Mouse (Mus musculus) neutrophil, adult 65 days (primary cell): ENCODE results near the gene Olfr1446. TPM values are rescaled to one million over a fixed set of nuclear protein-coding genes. Genes with fewer than 3 reads are reported as not detected.

Experiments
- total RNA-seq: library from RNA; stranded (reverse); gene quantifications from 2 replicates; pipeline ENCODE4 v1.2.4, GENCODE M21; 2023

Gene Olfr1446
- not detected in 2 replicates for total RNA-seq

DNA sequence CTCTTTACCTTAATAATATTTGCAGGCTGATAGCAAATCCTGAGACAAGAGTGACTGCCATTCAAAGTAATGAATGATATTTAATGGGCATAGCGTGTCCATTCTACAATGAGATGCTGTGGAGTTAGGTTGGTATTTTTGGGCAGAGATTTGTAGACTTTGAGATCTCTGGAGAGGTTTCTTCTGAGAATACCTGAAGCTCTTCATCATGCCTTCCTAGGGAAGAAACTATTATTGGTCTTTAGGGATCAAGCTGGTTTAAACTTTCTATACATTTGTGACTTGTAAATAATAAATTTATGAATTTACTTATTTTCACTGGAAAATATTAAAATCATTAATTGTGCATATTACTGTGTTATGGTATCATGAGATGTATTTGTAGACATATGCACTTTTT lies at the start of gene Olfr1446:
TSS of gene Olfr1446 (minus strand) at position 101 of the 400 bp plus-strand sequence.

DNA sequence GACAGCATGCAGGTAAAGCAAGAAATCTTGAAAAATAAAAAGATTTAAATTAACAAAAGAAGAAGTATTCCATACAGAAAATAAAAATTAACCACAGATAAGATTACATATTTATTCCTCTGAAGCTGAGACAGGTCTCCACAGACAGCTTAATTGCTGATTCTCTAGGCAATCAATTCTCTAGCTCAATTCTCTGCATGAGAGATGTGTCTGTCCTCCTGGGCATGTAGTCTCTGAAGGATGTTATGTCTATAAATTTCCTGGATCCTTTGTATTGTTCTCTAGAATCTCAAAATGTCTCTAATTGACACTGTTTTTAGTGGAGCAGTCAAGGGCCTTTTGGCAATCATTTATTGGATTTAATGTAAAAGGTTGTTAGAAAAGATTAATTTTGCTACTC lies 37.2 kb upstream of the Olfr1446 start, which contains the start of gene Olfr1449:
TSS of gene Olfr1449 (plus strand) at position 301 of the 400 bp plus-strand sequence.

DNA sequence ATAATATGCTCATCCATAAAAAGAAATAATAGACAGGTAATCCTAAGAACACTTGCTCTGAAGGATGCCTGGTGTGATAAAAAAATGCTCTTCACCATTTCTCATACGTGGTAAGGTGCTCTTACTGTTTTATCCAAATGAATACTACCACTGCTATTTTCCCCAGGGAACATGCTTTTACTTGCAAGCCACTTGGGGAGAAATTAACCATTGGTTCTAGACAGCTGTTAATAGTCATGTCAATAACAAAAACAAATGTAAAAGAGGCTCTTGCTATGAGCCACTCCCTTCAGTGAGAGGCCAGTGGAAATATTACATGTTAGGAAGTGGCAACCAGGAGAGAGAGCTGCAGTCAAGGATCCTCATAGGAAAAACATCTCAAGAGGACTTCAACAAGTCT lies 31.0 kb upstream of the Olfr1446 start, which contains the start of gene Olfr1448:
TSS of gene Olfr1448 (minus strand) at position 101 of the 400 bp plus-strand sequence.

DNA sequence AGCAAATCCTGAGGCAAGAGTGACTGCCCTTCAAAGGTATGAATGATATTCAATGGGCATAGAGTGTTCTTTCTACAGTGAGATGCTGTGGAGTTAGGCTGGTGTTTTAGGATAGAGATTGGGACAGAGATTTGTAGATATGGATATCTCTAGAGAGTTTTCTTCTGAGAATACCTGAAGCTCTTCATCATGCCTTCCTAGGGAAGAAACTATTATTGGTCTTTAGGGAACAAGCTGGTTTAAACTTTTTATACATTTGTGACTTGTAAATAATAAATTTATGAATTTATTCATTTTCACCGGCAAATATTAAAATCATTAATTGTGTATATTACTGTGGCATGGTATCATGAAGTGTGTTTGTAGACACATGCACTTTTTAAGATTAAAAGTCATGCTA lies 10.3 kb upstream of the Olfr1446 start, which contains the start of gene Olfr1447:
TSS of gene Olfr1447 (minus strand) at position 101 of the 400 bp plus-strand sequence.

DNA sequence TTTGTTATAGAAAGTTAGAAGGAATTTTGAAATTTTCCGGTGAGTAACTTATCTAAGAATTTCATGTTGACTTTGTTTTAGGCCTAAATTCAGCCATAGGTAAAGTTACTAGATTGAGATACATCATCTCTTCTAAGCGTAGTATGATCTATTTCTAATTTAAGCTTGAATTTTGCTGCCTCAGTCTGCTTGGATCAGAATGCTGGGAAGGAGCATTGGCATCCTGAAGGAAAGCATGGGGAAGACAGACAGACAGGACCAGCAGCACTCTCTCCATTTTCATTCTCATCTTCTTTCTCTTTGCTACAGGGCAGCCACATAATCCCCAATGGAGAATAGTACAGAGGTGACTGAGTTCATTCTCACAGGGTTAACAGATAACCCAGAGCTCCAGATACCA lies 9.8 kb downstream of the Olfr1446 start, which contains the start of gene Olfr1445:
TSS of gene Olfr1445 (plus strand) at position 301 of the 400 bp plus-strand sequence.

DNA sequence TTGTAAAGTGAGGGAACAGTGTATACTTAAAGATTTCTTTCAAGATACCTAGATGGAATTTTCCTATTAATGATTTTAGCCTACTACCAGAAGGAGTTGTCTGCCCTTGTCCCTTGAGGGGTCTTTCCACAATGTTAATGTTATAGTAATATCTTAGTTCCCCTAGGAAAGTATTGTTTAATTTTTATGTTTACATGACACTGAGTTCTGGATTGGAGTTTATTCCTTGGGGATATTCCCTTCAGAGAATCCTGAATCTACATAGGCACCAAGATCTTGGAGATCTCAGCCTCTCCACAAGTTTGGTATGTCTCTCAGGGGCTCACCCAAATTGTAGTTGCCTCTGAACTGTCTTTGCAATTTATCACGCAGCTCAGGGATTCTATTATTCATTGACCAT lies 36.3 kb downstream of the Olfr1446 start, which contains the start of gene Olfr1444:
TSS of gene Olfr1444 (plus strand) at position 301 of the 400 bp plus-strand sequence.

DNA sequence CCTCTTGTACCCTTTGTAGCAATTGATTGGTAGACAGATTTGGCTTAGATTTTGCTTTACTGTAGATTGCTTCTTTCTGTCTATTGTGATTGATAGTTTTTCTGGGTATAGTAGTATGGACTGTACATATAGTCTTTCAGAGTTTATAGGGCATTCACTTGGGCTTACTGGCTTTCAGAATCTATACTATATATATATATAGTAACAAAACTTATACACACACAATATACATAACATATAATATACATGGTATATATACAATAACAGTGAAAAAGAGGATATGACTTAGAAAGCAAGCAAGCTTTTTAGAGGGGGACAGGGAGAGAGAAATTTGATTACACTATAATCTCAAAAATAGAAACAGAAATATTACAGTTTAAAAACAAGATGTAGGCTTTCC lies 46.9 kb downstream of the Olfr1446 start, which contains the start of gene Gm5244:
TSS of gene Gm5244 (plus strand) at position 301 of the 400 bp plus-strand sequence.

Other genes starting within 250 kb of the Olfr1446 start
- not detected in 2 replicates for gene Olfr1442, start 223.1 kb downstream of the Olfr1446 start, total RNA-seq
- gene Olfr1443, start 215.4 kb downstream of the Olfr1446 start, total RNA-seq = not detected in 2 replicates
- gene Keg1, start 197.7 kb downstream of the Olfr1446 start, total RNA-seq = not detected in 2 replicates
- 1.9 and 2.5 TPM in 2 replicates for gene Cntf, start 127.9 kb downstream of the Olfr1446 start, total RNA-seq
- gene Zfp91, start 97.4 kb downstream of the Olfr1446 start, total RNA-seq = 53.4 and 64.8 TPM in 2 replicates
- 10.0 and 10.1 TPM in 2 replicates for gene Lpxn, start 97.3 kb downstream of the Olfr1446 start, total RNA-seq
- 0.66 TPM in 1 of 2 replicates, not detected in the other for gene Gm5244, start 46.8 kb downstream of the Olfr1446 start, total RNA-seq
- not detected in 2 replicates for gene Olfr1444, start 36.2 kb downstream of the Olfr1446 start, total RNA-seq
- gene Olfr1445, start 9.7 kb downstream of the Olfr1446 start, total RNA-seq = not detected in 2 replicates
- gene Olfr1447, start 10.2 kb upstream of the Olfr1446 start, total RNA-seq = not detected in 2 replicates
- gene Olfr1448, start 30.9 kb upstream of the Olfr1446 start, total RNA-seq = not detected in 2 replicates
- gene Olfr1449, start 37.3 kb upstream of the Olfr1446 start, total RNA-seq = not detected in 2 replicates
- gene Olfr1450, start 56.7 kb upstream of the Olfr1446 start, total RNA-seq = not detected in 2 replicates
- not detected in 2 replicates for gene Olfr1451, start 101.5 kb upstream of the Olfr1446 start, total RNA-seq
- gene Olfr1453, start 134.8 kb upstream of the Olfr1446 start, total RNA-seq = not detected in 2 replicates
- gene Olfr1454, start 167.1 kb upstream of the Olfr1446 start, total RNA-seq = not detected in 2 replicates
- gene Olfr1457, start 204.4 kb upstream of the Olfr1446 start, total RNA-seq = not detected in 2 replicates
- gene Olfr1458, start 213.3 kb upstream of the Olfr1446 start, total RNA-seq = not detected in 2 replicates